Mouse (Mus musculus): ENCODE measurements around the gene 4930432M17Rik.

Gene 4930432M17Rik

GRCm38 (mm10) chr3:121672135-121672790, 1.7 kb downstream of the 4930432M17Rik start:
- in situ Hi-C loops (cut with MboI), result no loop called here

GRCm38 (mm10) chr3:121678935-121679334, 8.4 kb downstream of the 4930432M17Rik start:
- in situ Hi-C loops (cut with MboI), result no loop called here

- in situ Hi-C loops (cut with MboI), result no loop called here
These were observed 8.9 kb downstream of the 4930432M17Rik start for GRCm38 (mm10) chr3:121679443-121679842.

- in situ Hi-C loops (cut with MboI), result no loop called here
These were observed 9.6 kb downstream of the 4930432M17Rik start for GRCm38 (mm10) chr3:121680187-121680586.

GRCm38 (mm10) chr3:121682439-121683411, 12.2 kb downstream of the 4930432M17Rik start:
- in situ Hi-C loops (cut with MboI), result no loop called here

GRCm38 (mm10) chr3:121684552-121684951, 14.0 kb downstream of the 4930432M17Rik start:
- in situ Hi-C loops (cut with MboI), result no loop called here

GRCm38 (mm10) chr3:121684963-121685362, 14.4 kb downstream of the 4930432M17Rik start:
- in situ Hi-C loops (cut with MboI), result no loop called here

GRCm38 (mm10) chr3:121685985-121686384, 15.4 kb downstream of the 4930432M17Rik start:
- in situ Hi-C loops (cut with MboI), result no loop called here

- in situ Hi-C loops (cut with MboI), result no loop called here
These were observed 15.9 kb downstream of the 4930432M17Rik start for GRCm38 (mm10) chr3:121686408-121686911.

- in situ Hi-C loops (cut with MboI), result no loop called here
These were observed 17.2 kb downstream of the 4930432M17Rik start for GRCm38 (mm10) chr3:121687741-121688140.

- in situ Hi-C loops (cut with MboI), result no loop called here
These were observed 18.5 kb downstream of the 4930432M17Rik start for GRCm38 (mm10) chr3:121689029-121689428.

- in situ Hi-C loops (cut with MboI), result no loop called here
These were observed 19.1 kb downstream of the 4930432M17Rik start for GRCm38 (mm10) chr3:121689697-121690096.

GRCm38 (mm10) chr3:121693001-121693730, 22.6 kb downstream of the 4930432M17Rik start:
- in situ Hi-C loops (cut with MboI), result no loop called here

- in situ Hi-C loops (cut with MboI), result no loop called here
These were observed 23.2 kb downstream of the 4930432M17Rik start for GRCm38 (mm10) chr3:121693746-121694145.

- in situ Hi-C loops (cut with MboI), result no loop called here
These were observed 26.6 kb downstream of the 4930432M17Rik start for GRCm38 (mm10) chr3:121697169-121697568.

- in situ Hi-C loops (cut with MboI), result no loop called here
These were observed 28.8 kb downstream of the 4930432M17Rik start for GRCm38 (mm10) chr3:121699401-121699800.

- in situ Hi-C loops (cut with MboI), result no loop called here
These were observed 29.3 kb downstream of the 4930432M17Rik start for GRCm38 (mm10) chr3:121699849-121700248.

GRCm38 (mm10) chr3:121700364-121700952, 29.9 kb downstream of the 4930432M17Rik start:
- in situ Hi-C loops (cut with MboI), result no loop called here

- in situ Hi-C loops (cut with MboI), result no loop called here
These were observed 32.8 kb downstream of the 4930432M17Rik start for GRCm38 (mm10) chr3:121703155-121703879.

GRCm38 (mm10) chr3:121703880-121704243, 33.3 kb downstream of the 4930432M17Rik start:
- in situ Hi-C loops (cut with MboI), result no loop called here

GRCm38 (mm10) chr3:121706087-121706486, 35.5 kb downstream of the 4930432M17Rik start:
- in situ Hi-C loops (cut with MboI), result no loop called here

Data from mature B cell (primary cell).